Mouse (Mus musculus) forebrain, embryonic 11.5 days (tissue): ENCODE results near the gene Dnase2b. TPM values are rescaled to one million over a fixed set of nuclear protein-coding genes. Genes with fewer than 3 reads are reported as not detected.

Experiments used
- ATAC-seq: fragments of 200-750 bp; cut with Nextera tagmentation; replicated peaks from 2 replicates; pipeline ENCODE4 v1.8.0; 2017; ENCODE audit warnings: moderate TSS enrichment; ENCODE audit not compliant: low FRiP score
- DNase-seq: peaks from one replicate; pipeline ENCODE4 v3.0.0-alpha.2; 2017; ENCODE audit warnings: low spot score
- H3K27ac ChIP-seq: fragments of 300-500 bp; sonication (generic); 2 replicates; pipeline ENCODE4 v1.5.1; 2014; ENCODE audit warnings: low read depth, low read length
- H3K27me3 ChIP-seq: fragments of 300-500 bp; sonication (generic); 2 replicates; pipeline ENCODE4 v1.6.1; 2014; ENCODE audit warnings: mild to moderate bottlenecking, low read length, mixed read lengths; ENCODE audit not compliant: control insufficient read depth, insufficient read depth
- H3K36me3 ChIP-seq: fragments of 300-500 bp; sonication (generic); 2 replicates; pipeline ENCODE4 v1.6.1; 2014; ENCODE audit warnings: mild to moderate bottlenecking, low read length, moderate library complexity, mixed read lengths; ENCODE audit not compliant: control insufficient read depth, insufficient read depth
- H3K4me1 ChIP-seq: fragments of 300-500 bp; sonication (generic); replicated peaks from 2 replicates; pipeline ENCODE4 v1.6.1; 2014; ENCODE audit warnings: low read length, mixed read lengths; ENCODE audit not compliant: control insufficient read depth, insufficient read depth
- H3K4me2 ChIP-seq: fragments of 300-500 bp; sonication (generic); 2 replicates; pipeline ENCODE4 v1.6.1; 2014; ENCODE audit warnings: low read depth, mild to moderate bottlenecking, low read length, moderate library complexity, mixed read lengths; ENCODE audit not compliant: severe bottlenecking
- H3K4me3 ChIP-seq: fragments of 300-500 bp; sonication (generic); 2 replicates; pipeline ENCODE4 v1.5.1; 2014; ENCODE audit warnings: low read depth, low read length
- H3K9ac ChIP-seq: fragments of 300-500 bp; sonication (generic); 2 replicates; pipeline ENCODE4 v1.6.1; 2014; ENCODE audit warnings: low read length
- H3K9me3 ChIP-seq: fragments of 300-500 bp; sonication (generic); 2 replicates; pipeline ENCODE4 v1.6.1; 2016; ENCODE audit warnings: low read length, mixed read lengths; ENCODE audit not compliant: control insufficient read depth
- WGBS: fragments of 180-500 bp; shearing (Covaris S2); extraction: QIAGEN DNeasy Blood & Tissue Kit; methylation state at CpG from one replicate; pipeline ENCODE4 v1.1.7; 2014; 5-methylcytosine and 5-hydroxymethylcytosine counted together
- polyA plus RNA-seq: library from polyadenylated mRNA; unstranded; fragments of >200 nt; fragmentation: Nextera tagmentation; extraction: Ambion mirVana; gene quantifications from 2 replicates; pipeline ENCODE4 v1.2.1, GENCODE M21; 2014

Dnase2b gene
- not detected in 2 replicates for polyA plus RNA-seq

DNA sequence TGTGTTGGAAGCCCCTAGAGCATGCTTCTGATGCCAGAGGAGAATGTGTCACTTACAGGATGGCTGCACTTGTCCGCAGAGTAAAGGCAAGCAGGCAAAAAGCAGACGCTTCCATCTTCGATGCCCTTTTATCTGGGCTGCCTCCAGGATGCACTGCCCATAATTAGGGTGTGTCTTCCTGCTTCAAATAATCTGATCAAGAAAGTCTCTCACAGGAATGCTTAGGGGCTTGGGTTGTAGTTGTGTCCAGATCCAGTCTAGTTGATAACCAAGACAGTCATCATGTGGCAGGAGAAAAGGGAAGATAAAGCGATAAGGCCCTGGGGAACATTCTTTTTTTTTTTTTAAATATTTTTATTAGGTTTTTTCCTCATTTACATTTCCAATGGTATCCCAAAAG is at the start of gene Dnase2b:
Dnase2b (minus strand) TSS at position 101 of the 400 bp plus-strand sequence.
- no peak within 1 kb of the TSS for H3K27ac ChIP-seq
- no peak for DNase-seq
- H3K27me3 ChIP-seq: no peaks in the 10 kb centered on the region
- no peaks in the 10 kb centered on the region for H3K36me3 ChIP-seq
- no peaks in the 10 kb centered on the region for H3K9me3 ChIP-seq
- H3K4me2 ChIP-seq: no peak within 1 kb of the TSS
- H3K9ac ChIP-seq: no peak within 1 kb of the TSS
- H3K4me3 ChIP-seq: no peak within 1 kb of the TSS
- H3K4me1 ChIP-seq: no peaks in the 10 kb centered on the region
- no peak for ATAC-seq
- 92% methylated on average over 4 of the region's 4 CpGs for WGBS

DNA sequence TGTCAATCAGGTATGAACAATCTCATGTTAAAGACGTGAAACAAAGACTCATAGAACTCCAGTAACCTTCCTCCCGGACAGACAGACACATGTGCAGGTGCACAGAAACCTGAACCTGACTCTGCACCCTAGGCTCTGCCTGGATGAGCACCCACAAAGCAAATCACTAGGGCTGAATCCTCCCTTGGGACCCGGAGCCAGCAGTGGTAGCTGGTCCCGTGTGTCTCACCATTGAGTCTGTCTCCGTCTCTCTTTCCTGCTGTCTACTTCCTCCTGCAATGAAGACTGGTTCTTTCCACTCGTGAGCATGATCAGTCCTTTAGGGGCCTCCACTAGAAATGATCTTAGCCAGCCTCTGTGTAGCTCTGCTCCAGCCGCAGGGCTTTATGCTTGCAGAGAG is 46.5 kb upstream of the Dnase2b start:
- ATAC-seq (no peak), DNase-seq (no peak)
- 81% methylated on average over 7 of the region's 7 CpGs for WGBS
- Histone ChIP-seq H3K4me1 (no peaks in the 10 kb centered on the region), H3K9ac (no peak overlapping the region), H3K27ac (no peak overlapping the region), H3K36me3 (no peaks in the 10 kb centered on the region), H3K27me3 (no peaks in the 10 kb centered on the region), H3K4me3 (no peak overlapping the region), H3K9me3 (no peaks in the 10 kb centered on the region), H3K4me2 (no peak overlapping the region)

DNA sequence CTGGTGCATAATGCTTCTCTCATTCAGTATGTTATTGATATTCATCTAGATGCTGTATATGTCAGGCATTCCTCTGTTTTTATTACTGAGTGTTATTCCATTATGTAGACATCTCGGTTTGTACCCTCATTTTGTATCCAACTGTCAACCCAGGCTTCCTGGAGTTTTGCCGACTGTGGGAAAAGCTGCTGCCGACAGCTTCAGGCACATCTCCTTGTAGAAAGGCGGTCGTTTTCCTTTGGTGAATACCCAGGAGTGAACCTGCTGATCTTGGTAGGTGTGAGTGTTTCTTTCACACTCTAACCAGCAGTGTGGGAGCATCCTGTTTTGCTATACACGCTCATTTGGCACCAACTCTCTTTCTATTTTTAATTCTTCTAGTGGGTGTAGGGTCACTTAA is 45.6 kb upstream of the Dnase2b start:
- Histone ChIP-seq H3K27me3 (no peaks in the 10 kb centered on the region), H3K4me3 (no peak overlapping the region), H3K4me1 (no peaks in the 10 kb centered on the region), H3K36me3 (no peaks in the 10 kb centered on the region), H3K27ac (no peak overlapping the region), H3K9ac (no peak overlapping the region), H3K9me3 (no peaks in the 10 kb centered on the region), H3K4me2 (no peak overlapping the region)
- DNase-seq (no peak), ATAC-seq (no peak)
- WGBS: 83% methylated on average over 6 of the region's 6 CpGs

- DNase-seq: no peak
- ATAC-seq: no peak
- no peak overlapping the region for H3K27ac ChIP-seq
- no peaks in the 10 kb centered on the region for H3K4me1 ChIP-seq
- no peak overlapping the region for H3K4me3 ChIP-seq
- H3K4me2 ChIP-seq: no peak overlapping the region
- 91% methylated on average over 5 of the region's 5 CpGs for WGBS
- no peaks in the 10 kb centered on the region for H3K36me3 ChIP-seq
- no peaks in the 10 kb centered on the region for H3K9me3 ChIP-seq
- H3K9ac ChIP-seq: no peak overlapping the region
- H3K27me3 ChIP-seq: no peaks in the 10 kb centered on the region
These were observed 43.9 kb upstream of the Dnase2b start for GRCm38 (mm10) chr3:146659321-146659720.

- DNase-seq (no peak), ATAC-seq (no peak)
- no peaks in the 10 kb centered on the region for H3K9me3 ChIP-seq
- H3K9ac ChIP-seq: no peak overlapping the region
- 92% methylated on average over 1 of the region's 1 CpGs for WGBS
- H3K4me3 ChIP-seq: no peak overlapping the region
- no peaks in the 10 kb centered on the region for H3K36me3 ChIP-seq
- H3K27me3 ChIP-seq: no peaks in the 10 kb centered on the region
- H3K4me2 ChIP-seq: no peak overlapping the region
- no peak overlapping the region for H3K27ac ChIP-seq
- H3K4me1 ChIP-seq: no peaks in the 10 kb centered on the region
These were observed 42.8 kb upstream of the Dnase2b start for GRCm38 (mm10) chr3:146658061-146658639.

DNA sequence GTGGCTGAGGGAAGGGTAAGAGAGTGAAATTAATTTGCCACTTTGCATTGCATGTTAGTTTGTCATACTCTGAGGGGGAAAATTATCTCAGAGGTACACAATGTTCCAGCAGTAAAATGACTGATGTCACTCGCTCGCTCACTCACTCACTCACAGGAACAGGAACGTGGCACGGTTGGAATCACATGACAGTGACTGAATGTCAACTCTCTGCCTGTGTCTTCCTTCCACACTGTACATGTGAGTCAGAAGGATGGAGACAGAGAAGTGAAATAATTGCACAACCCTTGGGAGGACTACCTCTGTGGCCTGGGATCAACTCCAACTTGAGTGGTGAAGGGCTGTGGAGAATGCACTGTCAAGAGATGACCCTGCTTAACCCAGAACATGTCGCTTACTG is 42.0 kb upstream of the Dnase2b start:
- Histone ChIP-seq H3K9ac (no peak overlapping the region), H3K27me3 (no peaks in the 10 kb centered on the region), H3K4me1 (no peaks in the 10 kb centered on the region), H3K4me3 (no peak overlapping the region), H3K36me3 (no peaks in the 10 kb centered on the region), H3K4me2 (no peak overlapping the region), H3K9me3 (no peaks in the 10 kb centered on the region), H3K27ac (no peak overlapping the region)
- ATAC-seq (no peak), DNase-seq (no peak)
- WGBS: 92% methylated on average over 5 of the region's 5 CpGs

DNA sequence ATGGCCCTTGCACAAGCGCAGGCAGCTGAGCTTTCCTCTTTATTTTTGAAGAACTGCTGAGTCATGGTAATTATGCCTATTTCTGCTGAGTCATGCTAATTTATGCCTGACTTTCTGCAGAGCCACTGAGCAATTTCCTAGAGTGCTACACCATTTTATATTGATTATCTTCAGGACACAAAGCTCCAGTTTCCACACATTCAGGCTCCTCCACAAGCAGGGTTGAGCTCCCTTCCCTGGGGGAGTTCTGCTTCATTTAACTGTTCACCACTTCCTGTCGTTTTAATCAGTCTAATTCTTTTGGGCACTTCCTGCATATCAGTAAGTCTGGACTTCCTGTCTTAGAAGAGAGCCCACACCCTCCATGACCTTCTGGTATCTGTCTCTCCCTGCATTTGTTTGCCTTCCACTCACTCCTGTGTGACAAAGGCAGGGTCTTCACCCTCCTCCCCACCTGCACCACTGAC is 39.7 kb upstream of the Dnase2b start:
- no peak overlapping the region for H3K9ac ChIP-seq
- no peaks in the 10 kb centered on the region for H3K9me3 ChIP-seq
- H3K27ac ChIP-seq: no peak overlapping the region
- H3K4me1 ChIP-seq: no peaks in the 10 kb centered on the region
- H3K27me3 ChIP-seq: no peaks in the 10 kb centered on the region
- H3K4me2 ChIP-seq: no peak overlapping the region
- no peaks in the 10 kb centered on the region for H3K36me3 ChIP-seq
- DNase-seq (no peak), ATAC-seq (no peak)
- WGBS: 78% methylated on average over 2 of the region's 2 CpGs
- no peak overlapping the region for H3K4me3 ChIP-seq

DNA sequence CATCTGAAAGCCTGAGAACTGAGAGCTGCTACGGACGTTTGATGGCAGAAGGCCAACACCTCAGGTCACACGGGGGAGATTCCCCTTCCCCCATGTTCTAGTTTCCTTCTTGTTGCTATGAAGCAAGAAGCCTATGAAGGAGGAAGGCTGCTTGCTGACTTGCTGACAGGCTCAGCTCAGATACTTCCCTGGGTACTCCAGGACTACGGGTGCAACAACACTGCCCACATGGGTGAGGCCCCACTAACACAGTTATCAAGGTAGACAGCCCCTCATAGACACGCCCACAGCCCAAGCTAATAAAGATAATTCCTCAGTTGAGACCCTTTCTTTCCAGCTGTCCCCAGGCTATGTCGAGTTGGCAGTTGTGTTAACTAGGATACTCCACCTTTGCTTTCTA is 38.3 kb upstream of the Dnase2b start:
- Histone ChIP-seq H3K4me2 (no peak overlapping the region), H3K36me3 (no peaks in the 10 kb centered on the region), H3K27me3 (no peaks in the 10 kb centered on the region), H3K27ac (no peak overlapping the region), H3K4me3 (no peak overlapping the region), H3K9me3 (no peaks in the 10 kb centered on the region), H3K4me1 (no peaks in the 10 kb centered on the region), H3K9ac (no peak overlapping the region)
- 89% methylated on average over 6 of the region's 6 CpGs for WGBS
- DNase-seq (no peak), ATAC-seq (no peak)

DNA sequence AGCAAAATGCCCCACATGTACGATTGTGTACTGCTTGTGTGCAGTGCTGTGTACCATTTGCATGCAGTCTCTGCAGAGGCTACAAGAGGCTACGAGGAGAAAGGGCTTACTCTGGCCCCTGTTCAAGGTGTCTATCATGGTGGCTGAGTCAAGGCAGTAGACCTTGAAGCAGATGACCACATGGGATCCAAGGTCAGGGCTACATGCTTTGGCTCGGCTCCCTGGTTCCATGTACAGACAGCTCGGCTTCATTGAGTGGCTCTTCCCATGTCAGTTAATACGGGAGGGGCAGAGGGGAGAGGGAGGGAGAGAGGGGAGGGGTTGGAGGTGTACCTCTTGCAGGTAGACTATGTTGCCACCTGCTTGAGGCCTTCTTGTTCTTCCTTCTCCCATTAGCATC is 37.0 kb upstream of the Dnase2b start:
- Histone ChIP-seq H3K9me3 (no peaks in the 10 kb centered on the region), H3K4me2 (no peak overlapping the region), H3K4me3 (no peak overlapping the region), H3K36me3 (no peaks in the 10 kb centered on the region), H3K27me3 (no peaks in the 10 kb centered on the region), H3K9ac (no peak overlapping the region), H3K4me1 (no peaks in the 10 kb centered on the region), H3K27ac (no peak overlapping the region)
- 94% methylated on average over 5 of the region's 5 CpGs for WGBS
- no peak for ATAC-seq
- no peak for DNase-seq
